Mouse (Mus musculus) testis, adult 2 months (tissue): ENCODE data around the gene Vps52. TPM values are rescaled to one million over a fixed set of nuclear protein-coding genes. Genes with fewer than 3 reads are reported as not detected.

ENCODE experiments used
- H3K27ac ChIP-seq: fragments of 200-500 bp; 2 replicates; pipeline ENCODE4 v1.5.1; 2012; ENCODE audit warnings: low read depth, low read length; ENCODE audit not compliant: control insufficient read depth, insufficient read depth
- H3K27me3 ChIP-seq: fragments of 200-500 bp; 2 replicates; pipeline ENCODE4 v1.6.1; 2012; ENCODE audit warnings: mild to moderate bottlenecking, low read length, moderate library complexity; ENCODE audit not compliant: control insufficient read depth, insufficient read depth
- H3K36me3 ChIP-seq: fragments of 200-500 bp; 2 replicates; pipeline ENCODE4 v1.6.1; 2012; ENCODE audit warnings: mild to moderate bottlenecking, low read length; ENCODE audit not compliant: control insufficient read depth, insufficient read depth
- H3K4me1 ChIP-seq: fragments of 200-500 bp; 2 replicates; pipeline ENCODE4 v1.6.1; 2012; ENCODE audit warnings: low read length; ENCODE audit not compliant: control insufficient read depth, insufficient read depth
- H3K4me3 ChIP-seq: fragments of 200-500 bp; 2 replicates; pipeline ENCODE4 v1.5.1; 2012; ENCODE audit warnings: low read depth, mild to moderate bottlenecking, low read length, moderate library complexity, mixed read lengths; ENCODE audit not compliant: control insufficient read depth
- CTCF ChIP-seq: fragments of 200-500 bp; IDR thresholded peaks from 2 replicates; pipeline ENCODE4 v1.5.1; 2012; ENCODE audit warnings: low read depth, mild to moderate bottlenecking, inconsistent platforms, low read length, moderate library complexity; ENCODE audit not compliant: control insufficient read depth, insufficient read depth, insufficient replicate concordance
- POLR2A ChIP-seq: fragments of 200-500 bp; IDR thresholded peaks from 2 replicates; pipeline ENCODE4 v1.6.1; 2012; ENCODE audit warnings: low read depth, mild to moderate bottlenecking, inconsistent platforms, low read length, moderate library complexity; ENCODE audit not compliant: control insufficient read depth
- polyA plus RNA-seq: library from polyadenylated mRNA; depleted of rRNA; stranded (reverse); fragments of >200 nt; gene quantifications from 2 replicates; pipeline ENCODE4 v1.2.3, GENCODE M21; 2012

The Vps52 gene
- polyA plus RNA-seq, 1 experiment = 45.7 TPM

DNA sequence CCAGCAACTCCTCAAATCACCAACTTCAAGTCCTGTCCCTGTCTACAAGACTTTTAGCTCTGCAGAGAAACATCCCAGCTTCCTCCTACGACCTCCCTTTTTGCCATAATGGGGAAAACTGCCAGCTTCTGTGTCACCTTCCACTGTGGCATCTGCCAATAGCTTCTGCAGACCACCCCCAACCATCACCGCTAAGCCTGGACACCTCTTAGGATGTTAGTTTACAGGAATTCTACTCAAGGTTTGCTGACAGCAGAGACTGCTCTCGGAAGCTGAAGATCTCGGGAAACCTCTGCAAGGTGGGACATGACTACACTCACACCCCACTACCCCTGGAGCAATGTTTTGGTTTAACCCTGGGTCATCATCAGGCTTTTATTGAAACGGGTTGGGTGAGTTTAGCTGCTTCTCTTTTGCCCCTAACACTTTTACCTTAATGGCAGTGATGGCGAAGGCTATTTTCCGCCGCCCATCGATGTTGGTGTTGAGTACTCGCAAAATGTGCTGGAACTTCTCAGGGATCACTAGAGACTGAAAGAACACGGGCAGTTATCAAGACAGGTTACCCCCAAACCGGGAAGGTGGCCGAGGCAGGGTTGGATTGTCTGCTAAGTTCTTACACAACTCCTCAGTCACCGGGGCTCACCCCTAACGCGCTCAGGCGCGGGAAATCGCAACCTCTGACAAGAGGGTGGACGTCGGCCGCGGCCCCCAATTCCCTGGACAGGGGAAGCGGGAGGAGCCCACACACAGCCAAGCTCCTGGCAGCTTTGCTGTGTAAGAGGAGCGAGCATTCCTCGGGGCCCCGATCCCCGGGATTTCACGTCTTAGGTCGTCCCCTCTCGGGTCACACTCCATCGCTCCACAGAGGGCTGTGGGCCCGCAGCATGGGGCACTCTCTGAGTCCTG is 712 bp upstream of the Vps52 start:
- H3K4me1 ChIP-seq = peaks cover 22% of the 10 kb centered on the region
- H3K27ac ChIP-seq = peak overlapping the region; percentile 85
- no peak for TF ChIP-seq POLR2A
- no peak for TF ChIP-seq CTCF
- H3K4me3 ChIP-seq = peak overlapping the region; percentile 99
- H3K36me3 ChIP-seq = no peaks in the 10 kb centered on the region; the same call in none of the 2 replicates
- no peaks in the 10 kb centered on the region for H3K27me3 ChIP-seq

DNA sequence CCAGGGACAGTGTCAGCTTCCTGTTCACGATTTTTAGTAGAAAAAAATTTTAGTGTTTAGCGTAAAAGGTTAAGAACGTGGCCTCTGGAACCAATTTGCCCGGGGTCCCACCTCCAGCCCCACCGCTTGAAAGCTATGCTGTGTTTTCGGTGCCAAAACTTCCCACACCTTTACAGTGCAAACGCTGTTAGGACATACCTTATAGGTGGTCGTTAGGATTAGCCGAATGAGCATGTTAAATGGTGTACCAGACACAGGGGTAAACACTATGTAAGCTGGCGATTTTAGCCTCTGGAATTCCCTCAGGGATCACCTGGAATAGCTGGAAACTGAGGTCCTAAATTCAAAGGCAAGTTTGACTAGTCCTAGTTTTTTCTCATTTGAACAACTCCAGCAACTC is 724 bp downstream of the Vps52 start:
- Histone ChIP-seq H3K4me3 (peak overlapping the region; percentile 99), H3K27me3 (no peaks in the 10 kb centered on the region), H3K36me3 (no peaks in the 10 kb centered on the region; the same call in none of the 2 replicates), H3K27ac (peak overlapping the region; percentile 95), H3K4me1 (peaks cover 12% of the 10 kb centered on the region)
- TF ChIP-seq POLR2A = no peak

DNA sequence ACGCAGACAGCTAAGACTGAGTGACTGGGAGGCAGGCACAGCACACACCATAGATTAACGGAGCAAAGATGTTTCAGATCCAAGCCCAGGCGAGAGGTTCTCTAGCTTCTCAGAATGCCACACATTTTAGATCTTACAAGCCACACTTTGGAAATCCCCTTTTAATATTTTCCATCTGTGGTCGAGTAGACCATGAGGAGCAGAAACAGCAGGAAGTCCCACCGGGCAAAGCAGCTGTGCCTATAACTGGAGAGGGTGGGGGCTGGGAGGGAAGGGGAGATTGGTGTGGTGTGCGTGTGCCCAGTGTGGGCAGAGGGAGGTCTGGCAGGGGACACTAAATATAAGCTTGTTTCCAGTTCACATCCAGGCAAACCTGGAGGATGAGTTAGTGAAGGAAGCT is 1.9 kb downstream of the Vps52 start:
- no peak for TF ChIP-seq POLR2A
- no peak for TF ChIP-seq CTCF
- H3K27me3 ChIP-seq = no peaks in the 10 kb centered on the region
- H3K27ac ChIP-seq = no peak overlapping the region
- H3K36me3 ChIP-seq = no peaks in the 10 kb centered on the region; the same call in none of the 2 replicates
- H3K4me1 ChIP-seq = peaks cover 5% of the 10 kb centered on the region
- H3K4me3 ChIP-seq = no peak overlapping the region

DNA sequence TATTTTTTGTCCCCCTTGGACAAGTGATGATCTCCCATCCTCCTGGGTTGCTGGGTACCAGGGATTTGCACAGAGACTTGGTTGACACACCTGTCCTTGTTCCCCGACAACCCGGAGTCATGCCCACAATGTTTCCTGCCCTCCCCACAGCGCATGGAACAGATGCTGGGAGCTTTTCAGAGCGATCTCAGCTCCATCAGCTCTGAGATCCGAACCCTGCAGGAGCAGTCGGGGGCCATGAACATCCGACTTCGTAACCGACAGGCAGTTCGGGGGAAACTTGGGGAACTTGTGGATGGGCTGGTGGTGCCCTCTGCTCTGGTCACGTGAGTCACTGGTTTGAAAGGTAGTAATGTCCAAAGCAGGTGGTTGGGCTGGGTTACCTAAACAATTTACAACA is 2.8 kb downstream of the Vps52 start:
- H3K4me3 ChIP-seq = no peak overlapping the region
- H3K36me3 ChIP-seq = no peaks in the 10 kb centered on the region; the same call in none of the 2 replicates
- no peaks in the 10 kb centered on the region for H3K27me3 ChIP-seq
- TF ChIP-seq POLR2A = no peak
- TF ChIP-seq CTCF = no peak
- peaks cover 5% of the 10 kb centered on the region for H3K4me1 ChIP-seq
- no peak overlapping the region for H3K27ac ChIP-seq

DNA sequence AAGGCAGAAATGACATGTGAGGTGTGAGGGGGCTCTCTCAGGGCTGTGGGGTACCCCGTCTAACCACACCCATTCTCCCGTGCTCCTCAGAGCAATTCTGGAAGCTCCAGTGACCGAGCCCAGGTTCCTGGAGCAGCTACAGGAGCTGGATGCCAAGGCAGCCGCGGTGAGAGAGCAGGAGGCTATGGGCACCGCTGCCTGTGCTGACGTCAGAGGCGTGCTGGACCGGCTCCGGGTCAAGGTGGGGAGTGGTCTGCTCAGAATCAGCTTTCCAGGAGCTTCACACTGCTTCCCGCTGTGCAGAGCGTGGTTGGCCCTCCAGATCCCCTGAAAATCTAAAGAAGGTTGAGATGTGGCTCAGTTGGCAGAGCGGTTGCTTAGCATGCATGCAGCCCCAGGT is 3.5 kb downstream of the Vps52 start:
- TF ChIP-seq CTCF (no peak), POLR2A (no peak)
- H3K36me3 ChIP-seq = no peaks in the 10 kb centered on the region; the same call in none of the 2 replicates
- H3K27ac ChIP-seq = no peak overlapping the region
- no peak overlapping the region for H3K4me3 ChIP-seq
- no peaks in the 10 kb centered on the region for H3K27me3 ChIP-seq
- H3K4me1 ChIP-seq = peaks cover 5% of the 10 kb centered on the region

DNA sequence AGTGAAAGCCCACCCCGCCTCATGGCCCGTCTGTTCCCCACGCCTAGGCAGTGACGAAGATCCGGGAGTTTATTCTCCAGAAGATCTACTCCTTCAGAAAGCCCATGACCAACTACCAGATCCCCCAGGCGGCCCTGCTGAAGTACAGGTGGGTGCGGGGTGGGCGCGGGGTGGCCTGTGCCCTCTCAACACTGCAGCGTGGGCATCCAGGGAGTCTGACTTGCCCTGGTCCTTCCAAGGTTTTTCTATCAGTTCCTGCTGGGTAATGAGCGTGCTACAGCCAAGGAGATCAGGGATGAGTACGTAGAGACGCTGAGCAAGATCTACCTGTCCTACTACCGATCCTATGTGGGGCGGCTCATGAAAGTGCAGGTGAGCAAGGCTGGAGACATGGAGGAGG is 4.3 kb downstream of the Vps52 start:
- no peak overlapping the region for H3K4me3 ChIP-seq
- TF ChIP-seq POLR2A = no peak
- no peak for TF ChIP-seq CTCF
- H3K27me3 ChIP-seq = no peaks in the 10 kb centered on the region
- H3K36me3 ChIP-seq = no peaks in the 10 kb centered on the region; the same call in none of the 2 replicates
- peaks cover 3% of the 10 kb centered on the region for H3K4me1 ChIP-seq
- H3K27ac ChIP-seq = no peak overlapping the region

DNA sequence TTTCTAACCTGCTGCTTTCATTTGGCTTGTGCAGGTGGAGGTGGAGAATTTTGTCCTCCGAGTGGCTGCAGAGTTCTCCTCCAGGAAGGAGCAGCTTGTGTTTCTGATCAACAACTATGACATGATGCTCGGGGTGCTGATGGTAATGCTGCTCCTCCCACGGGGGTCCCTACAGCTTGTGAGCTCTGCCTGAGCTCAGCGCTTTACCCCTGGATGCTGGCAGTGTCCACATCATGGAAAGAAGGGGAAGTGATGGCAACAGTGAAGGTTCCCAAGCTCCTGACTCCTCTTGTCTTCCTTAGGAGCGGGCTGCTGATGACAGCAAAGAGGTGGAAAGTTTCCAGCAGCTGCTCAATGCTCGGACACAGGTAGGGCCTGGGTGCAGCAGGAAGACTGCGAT is 7.3 kb downstream of the Vps52 start:
- Histone ChIP-seq H3K27ac (no peak overlapping the region), H3K4me3 (no peak overlapping the region), H3K4me1 (no peaks in the 10 kb centered on the region), H3K36me3 (no peaks in the 10 kb centered on the region; the same call in none of the 2 replicates), H3K27me3 (no peaks in the 10 kb centered on the region)
- TF ChIP-seq POLR2A = no peak
- TF ChIP-seq CTCF = no peak
